Mouse (Mus musculus): ENCODE results near the gene Ncaph2. TPM values are rescaled to one million over a fixed set of nuclear protein-coding genes. Genes with fewer than 3 reads are reported as not detected.
A peak's percentile ranks its signal among the peaks of the same experiment; 100 is the strongest.

Ncaph2 gene
- 164 and 170 TPM in 2 replicates for polyA plus RNA-seq (2016; fragmentation: Nextera tagmentation; extraction: Ambion mirVana)

GRCm38 (mm10) chr15:89355241-89356187, at the start of gene Ncaph2, which contains the start of gene Lmf2:
Ncaph2 (plus strand) TSS chr15:89355719.
Lmf2 (minus strand) TSS chr15:89355659.
- Histone ChIP-seq H3K4me3 (peak within 1 kb of the TSS; percentile 88), H3K36me3 (peaks cover 37% of the 10 kb centered on the region), H3K9ac (replicated peaks) (peak within 1 kb of the TSS; percentile 83), H3K9me3 (no peaks in the 10 kb centered on the region), H3K4me1 (peaks cover 30% of the 10 kb centered on the region), H3K27me3 (no peaks in the 10 kb centered on the region), H3K4me2 (replicated peaks) (peak within 1 kb of the TSS; percentile 78), H3K27ac (replicated peaks) (peak within 1 kb of the TSS; percentile 85)
- WGBS: under 1% methylated on average over 63 of the region's 64 CpGs
- peak; percentile 85 for ATAC-seq (ENCODE audit: low FRiP score, low read depth)

DNA sequence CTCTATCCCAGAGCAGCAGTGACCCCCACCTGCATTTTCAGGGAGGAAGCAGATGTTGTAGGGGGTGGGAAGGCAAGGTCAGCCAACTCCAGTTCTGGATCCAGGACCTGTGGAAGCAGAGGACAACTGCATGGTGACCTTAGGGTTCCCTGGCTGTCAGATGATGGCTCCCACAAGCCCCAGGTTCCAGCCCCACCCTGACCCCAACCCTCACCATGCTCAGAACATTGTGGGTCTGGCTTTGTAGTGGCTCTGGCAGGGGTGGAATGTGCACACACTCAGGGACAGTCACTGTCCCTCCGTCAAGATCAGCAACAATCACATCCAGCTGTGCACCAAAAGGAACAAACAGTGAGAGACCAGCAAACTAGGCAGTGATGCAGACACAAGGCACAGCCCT, 49.6 kb upstream of the Ncaph2 start:
- Histone ChIP-seq H3K27ac (replicated peaks) (no peak overlapping the region), H3K9me3 (no peaks in the 10 kb centered on the region), H3K27me3 (no peaks in the 10 kb centered on the region), H3K36me3 (peaks cover 65% of the 10 kb centered on the region), H3K4me3 (no peak overlapping the region), H3K4me2 (replicated peaks) (no peak overlapping the region), H3K4me1 (peaks cover 10% of the 10 kb centered on the region; the same call in 1 of the 2 replicates), H3K9ac (replicated peaks) (no peak overlapping the region)
- ATAC-seq (ENCODE audit: low FRiP score, low read depth): no peak
- 76% methylated on average over 1 of the region's 1 CpGs for WGBS

DNA sequence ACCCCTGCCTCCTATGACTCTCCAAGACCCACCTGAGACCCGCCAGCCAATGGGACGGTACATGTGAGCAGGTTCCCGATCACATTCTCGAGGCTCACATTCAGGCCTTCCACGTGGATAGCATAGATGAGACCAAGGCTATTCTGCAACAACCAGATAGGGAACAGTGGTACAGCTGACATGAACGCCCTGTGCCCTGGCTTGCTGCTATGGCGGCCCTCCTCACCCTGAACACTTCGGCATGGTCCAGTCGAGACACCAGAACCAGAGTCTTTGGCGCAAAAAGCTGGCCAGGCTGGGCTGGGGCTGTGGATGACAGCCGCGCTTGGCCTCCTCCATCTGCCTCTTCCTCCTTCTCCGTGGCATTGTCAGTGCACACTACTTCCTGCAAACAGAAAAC, 48.1 kb upstream of the Ncaph2 start:
- H3K9ac ChIP-seq (replicated peaks): no peak overlapping the region
- H3K36me3 ChIP-seq: peaks cover 50% of the 10 kb centered on the region
- ATAC-seq (ENCODE audit: low FRiP score, low read depth): no peak

DNA sequence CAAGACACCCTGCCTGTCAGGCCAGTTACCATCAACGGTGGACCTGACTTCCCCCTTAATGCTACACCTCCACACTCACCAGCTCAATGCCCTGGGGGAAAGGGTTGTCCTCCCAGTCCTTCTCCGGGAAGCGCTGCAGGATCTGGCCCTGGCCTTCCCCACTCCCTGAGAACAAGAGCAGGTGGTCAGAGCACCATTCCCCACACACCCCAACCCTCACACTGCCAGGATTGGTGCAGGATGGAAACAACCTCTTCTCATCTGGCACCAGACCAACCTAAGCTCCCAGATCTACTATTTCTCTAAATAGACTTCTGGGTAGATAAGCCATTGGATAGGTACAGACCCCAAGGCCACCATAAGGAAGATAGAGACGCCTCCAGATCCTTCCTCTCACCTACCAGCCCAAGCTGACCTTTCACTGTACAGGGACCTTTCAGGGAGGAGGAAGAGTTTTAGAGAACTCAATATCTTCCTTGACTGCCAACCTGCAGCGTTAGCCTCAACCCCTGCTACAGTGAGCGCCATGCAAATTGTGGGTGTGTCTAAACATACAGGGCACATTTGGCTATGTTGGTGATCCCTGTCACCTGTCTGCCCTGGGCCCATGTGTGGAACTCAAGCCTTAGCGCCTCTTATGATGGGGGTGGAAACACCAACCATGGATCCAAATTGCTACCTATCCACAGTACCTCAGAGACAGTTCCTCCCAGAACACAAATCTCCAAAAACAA, 46.9 kb upstream of the Ncaph2 start:
- Histone ChIP-seq H3K27me3 (no peaks in the 10 kb centered on the region), H3K4me3 (no peak overlapping the region), H3K4me1 (peaks cover 26% of the 10 kb centered on the region), H3K4me2 (replicated peaks) (no peak overlapping the region), H3K9me3 (no peaks in the 10 kb centered on the region), H3K9ac (replicated peaks) (no peak overlapping the region), H3K36me3 (peaks cover 39% of the 10 kb centered on the region), H3K27ac (replicated peaks) (no peak overlapping the region)
- ATAC-seq (ENCODE audit: low FRiP score, low read depth): no peak
- 91% methylated on average over 7 of the region's 7 CpGs for WGBS

More for the DNA sequence above, 48.1 kb upstream of the Ncaph2 start:
- no peak overlapping the region for H3K27ac ChIP-seq (replicated peaks)
- H3K4me1 ChIP-seq: peaks cover 15% of the 10 kb centered on the region; the same call in 1 of the 2 replicates
- H3K9me3 ChIP-seq: no peaks in the 10 kb centered on the region
- no peaks in the 10 kb centered on the region for H3K27me3 ChIP-seq
- WGBS: 89% methylated on average over 13 of the region's 13 CpGs
- no peak overlapping the region for H3K4me2 ChIP-seq (replicated peaks)
- H3K4me3 ChIP-seq: no peak overlapping the region

DNA sequence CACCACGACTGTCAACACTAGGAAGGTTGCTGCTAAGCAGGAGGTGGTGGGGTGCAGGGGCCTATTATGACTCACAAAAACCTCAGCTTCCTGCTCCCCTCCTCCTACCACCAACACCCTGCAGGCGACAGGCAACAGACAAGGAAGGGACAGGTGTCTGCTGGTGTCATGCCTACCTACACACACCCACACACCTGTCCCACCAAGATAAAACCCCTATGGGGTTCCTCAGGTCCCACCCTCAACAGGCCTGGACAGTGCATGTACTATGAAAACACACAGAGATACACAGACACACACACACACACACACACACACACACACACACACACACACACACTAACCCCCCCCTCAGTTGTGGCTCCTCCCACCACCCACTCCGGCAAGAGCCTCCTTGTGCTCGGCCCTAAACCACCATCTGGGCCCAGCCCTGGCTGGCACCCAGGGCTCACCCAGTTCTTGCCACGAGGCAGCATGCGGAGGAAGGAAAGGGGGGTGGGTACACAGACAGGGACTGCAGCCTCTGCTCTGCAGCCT, 45.5 kb upstream of the Ncaph2 start:
- 88% methylated on average over 6 of the region's 6 CpGs for WGBS
- Histone ChIP-seq H3K9me3 (no peaks in the 10 kb centered on the region), H3K4me3 (no peak overlapping the region), H3K4me1 (peaks cover 36% of the 10 kb centered on the region), H3K4me2 (replicated peaks) (no peak overlapping the region), H3K9ac (replicated peaks) (peak overlapping the region; percentile 4; the same call in 1 of the 2 replicates), H3K36me3 (peaks cover 24% of the 10 kb centered on the region), H3K27me3 (no peaks in the 10 kb centered on the region), H3K27ac (replicated peaks) (no peak overlapping the region)
- ATAC-seq (ENCODE audit: low FRiP score, low read depth): no peak

GRCm38 (mm10) chr15:89313359-89313758, 42.2 kb upstream of the Ncaph2 start:
- no peaks in the 10 kb centered on the region for H3K9me3 ChIP-seq
- ATAC-seq (ENCODE audit: low FRiP score, low read depth): no peak
- peak overlapping the region; percentile 85; the same call in 1 of the 2 replicates for H3K9ac ChIP-seq (replicated peaks)
- H3K4me3 ChIP-seq: peak overlapping the region; percentile 83; the same call in 1 of the 2 replicates
- whole genome bisulfite sequencing: 85% methylated on average over 4 of the region's 4 CpGs
- H3K4me2 ChIP-seq (replicated peaks): peak overlapping the region; percentile 96
- no peaks in the 10 kb centered on the region for H3K36me3 ChIP-seq
- H3K27me3 ChIP-seq: no peaks in the 10 kb centered on the region
- peaks cover 36% of the 10 kb centered on the region for H3K4me1 ChIP-seq
- no peak overlapping the region for H3K27ac ChIP-seq (replicated peaks)

- WGBS: 27% methylated on average over 3 of the region's 3 CpGs
- no peaks in the 10 kb centered on the region for H3K27me3 ChIP-seq
- no peak overlapping the region for H3K27ac ChIP-seq (replicated peaks)
- no peak for ATAC-seq (ENCODE audit: low FRiP score, low read depth)
- no peaks in the 10 kb centered on the region for H3K36me3 ChIP-seq
- peak overlapping the region; percentile 96 for H3K4me2 ChIP-seq (replicated peaks)
- H3K4me1 ChIP-seq: peaks cover 36% of the 10 kb centered on the region
- H3K9ac ChIP-seq (replicated peaks): peak overlapping the region; percentile 85
- no peaks in the 10 kb centered on the region for H3K9me3 ChIP-seq
- peak overlapping the region; percentile 83 for H3K4me3 ChIP-seq
Observed at GRCm38 (mm10) chr15:89314107-89314506, 41.4 kb upstream of the Ncaph2 start.

DNA sequence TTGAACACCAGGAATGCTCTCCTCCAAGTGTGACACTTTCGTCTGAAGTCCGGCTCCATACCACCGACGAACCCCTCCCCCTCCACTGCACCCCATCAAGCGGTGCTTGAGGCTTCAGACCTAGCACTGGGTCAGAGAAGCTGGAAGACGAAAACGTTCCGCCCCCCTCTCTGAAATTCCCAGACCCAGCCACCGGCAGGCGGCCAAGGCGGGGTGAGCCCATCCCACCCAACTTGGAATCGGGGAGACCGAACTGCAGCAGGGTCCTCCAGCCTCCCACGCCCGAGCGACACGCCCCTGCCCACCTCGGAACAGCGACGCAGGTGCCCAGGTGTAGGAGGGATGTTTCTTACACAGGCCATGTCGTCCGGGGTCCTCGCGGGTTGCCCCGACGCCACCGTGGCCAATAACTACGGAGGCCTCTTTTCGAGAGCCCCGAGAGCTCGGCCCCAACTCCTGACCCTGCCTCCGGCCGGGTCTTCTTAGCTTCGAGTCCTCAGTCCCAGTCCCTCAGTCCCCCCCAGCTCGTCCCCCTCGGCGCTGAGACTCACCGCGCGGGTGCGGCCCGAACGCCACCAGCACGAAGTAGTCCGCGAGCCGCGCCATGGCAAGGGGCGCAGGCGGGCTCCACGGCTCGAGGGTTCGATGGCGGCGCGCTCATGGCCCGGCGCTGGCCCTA, 40.9 kb upstream of the Ncaph2 start:
- H3K9me3 ChIP-seq: no peaks in the 10 kb centered on the region
- peak; percentile 10 for ATAC-seq (ENCODE audit: low FRiP score, low read depth)
- peak overlapping the region; percentile 85 for H3K9ac ChIP-seq (replicated peaks)
- peaks cover 36% of the 10 kb centered on the region for H3K4me1 ChIP-seq
- no peaks in the 10 kb centered on the region for H3K36me3 ChIP-seq
- peak overlapping the region; percentile 50; the same call in 1 of the 2 replicates for H3K27ac ChIP-seq (replicated peaks)
- WGBS: under 1% methylated on average over 58 of the region's 58 CpGs
- H3K27me3 ChIP-seq: no peaks in the 10 kb centered on the region
- peak overlapping the region; percentile 83 for H3K4me3 ChIP-seq
- peak overlapping the region; percentile 96 for H3K4me2 ChIP-seq (replicated peaks)

GRCm38 (mm10) chr15:89315190-89315731, 40.3 kb upstream of the Ncaph2 start, which contains the start of gene Sbf1:
Sbf1 (minus strand) TSS chr15:89315311.
- Histone ChIP-seq H3K4me3 (peak within 1 kb of the TSS; percentile 83), H3K4me2 (replicated peaks) (peak within 1 kb of the TSS; percentile 96), H3K4me1 (peaks cover 32% of the 10 kb centered on the region), H3K9ac (replicated peaks) (peak within 1 kb of the TSS; percentile 85), H3K36me3 (no peaks in the 10 kb centered on the region), H3K27me3 (no peaks in the 10 kb centered on the region), H3K27ac (replicated peaks) (peak within 1 kb of the TSS; percentile 50), H3K9me3 (no peaks in the 10 kb centered on the region)
- under 1% methylated on average over 37 of the region's 37 CpGs for WGBS
- peak; percentile 100 for ATAC-seq (ENCODE audit: low FRiP score, low read depth)

DNA sequence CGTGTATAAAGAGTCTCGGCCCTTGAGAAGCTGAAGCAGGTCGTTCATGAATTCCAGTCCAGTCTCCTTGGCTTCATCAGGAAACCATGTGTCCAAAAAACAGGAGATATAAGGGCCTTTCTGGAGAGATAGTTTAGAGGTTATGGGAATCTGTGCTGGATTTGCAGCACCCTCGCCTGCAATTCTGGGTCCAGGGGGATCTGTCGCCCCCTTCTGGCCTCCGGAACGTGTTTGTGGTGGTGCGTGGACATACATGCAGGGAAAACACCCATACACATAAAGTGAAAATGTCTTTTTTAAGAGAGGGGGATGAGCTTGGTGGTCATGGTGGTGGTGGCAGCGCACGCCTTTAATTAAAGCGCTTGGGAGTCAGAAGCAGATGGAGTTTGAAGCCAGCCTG, 39.4 kb upstream of the Ncaph2 start:
- no peak for ATAC-seq (ENCODE audit: low FRiP score, low read depth)
- H3K4me2 ChIP-seq (replicated peaks): no peak overlapping the region
- WGBS: 65% methylated on average over 11 of the region's 11 CpGs
- no peak overlapping the region for H3K27ac ChIP-seq (replicated peaks)
- no peaks in the 10 kb centered on the region for H3K36me3 ChIP-seq
- H3K9ac ChIP-seq (replicated peaks): no peak overlapping the region
- no peak overlapping the region; the same call in 1 of the 2 replicates for H3K4me3 ChIP-seq
- 0 out of 2 replicates have a peak, but pooled peaks cover 5% of the 10 kb centered on the region for H3K27me3 ChIP-seq
- no peaks in the 10 kb centered on the region for H3K9me3 ChIP-seq
- peaks cover 26% of the 10 kb centered on the region for H3K4me1 ChIP-seq

GRCm38 (mm10) chr15:89321264-89321663, 34.3 kb upstream of the Ncaph2 start:
- Histone ChIP-seq H3K27me3 (peaks cover 28% of the 10 kb centered on the region), H3K9ac (replicated peaks) (no peak overlapping the region), H3K4me1 (peaks cover 9% of the 10 kb centered on the region), H3K9me3 (no peaks in the 10 kb centered on the region), H3K4me3 (no peak overlapping the region), H3K36me3 (no peaks in the 10 kb centered on the region), H3K27ac (replicated peaks) (no peak overlapping the region), H3K4me2 (replicated peaks) (no peak overlapping the region)
- 81% methylated on average over 8 of the region's 8 CpGs for WGBS
- no peak for ATAC-seq (ENCODE audit: low FRiP score, low read depth)

All from midbrain, embryonic 12.5 days (tissue).